Mouse (Mus musculus) v-Abl transformed pro-B cells (cell line): ENCODE data around the gene Tmed2.
"Not testable (repeated sequence)": the region's sequence is repeated elsewhere in the genome, so short reads cannot be mapped to it uniquely, and the experiment has no call there.

Experiments used
- in situ Hi-C, 2 experiments: fragments of 400-800 bp; cut with MboI; formaldehyde crosslinking; loops; one replicate each; pipeline ENCODE4 v1.15.1; 2025; ENCODE audit not compliant: unreplicated experiment in 2 of 2

Gene Tmed2

DNA sequence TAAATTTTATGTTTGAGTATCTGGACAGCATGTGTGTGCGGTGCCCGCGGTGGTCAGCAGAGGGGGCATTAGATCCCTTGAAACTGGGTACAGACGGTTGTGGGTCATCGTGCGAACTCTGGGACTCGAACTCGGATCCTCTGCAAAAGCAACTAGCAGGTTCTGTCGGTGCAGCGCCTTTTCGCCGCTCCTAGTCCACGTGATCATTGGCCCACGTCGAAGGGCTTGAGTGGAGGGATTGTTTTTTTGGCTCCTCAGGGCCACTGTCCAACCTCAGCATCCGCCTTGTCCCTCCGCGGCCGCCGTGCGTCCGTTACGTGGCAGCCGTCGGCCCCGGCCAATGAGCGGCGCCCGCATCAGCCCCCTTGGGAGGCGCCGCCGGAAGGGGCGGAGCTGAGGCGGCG lies at the start of gene Tmed2:
Gene Tmed2 (plus strand): TSS at position 313 of the 404 bp plus-strand sequence.
- in situ Hi-C loops: no loop called here

DNA sequence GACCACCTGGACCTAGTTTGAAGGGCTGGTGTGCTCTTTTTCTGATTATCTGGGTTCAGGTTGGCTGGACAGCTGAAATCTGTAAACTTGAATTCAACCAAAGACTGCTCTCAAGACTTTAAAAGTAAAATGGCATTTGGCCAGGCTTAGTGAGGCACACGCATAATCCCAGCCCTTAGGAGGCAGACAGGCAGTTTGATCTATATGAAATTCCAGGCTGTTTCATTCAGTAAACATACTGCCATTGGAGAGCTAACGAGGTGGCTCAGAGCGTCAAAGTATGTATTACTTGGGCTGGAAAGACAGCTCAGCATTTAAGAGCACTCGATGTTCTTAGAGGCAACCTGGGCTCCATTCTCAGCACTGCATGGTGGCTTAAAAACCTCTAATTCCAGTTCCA lies 48.8 kb upstream of the Tmed2 start:
- in situ Hi-C loops: loop anchor here (5.0 kb wide), 1 partner anchor 41 kb away; the partner anchor contains the start of gene Rilpl1 (in 2 of the 2)

- in situ Hi-C loops: loop anchor here (5.0 kb wide), 1 partner anchor 40 kb away; the partner anchor contains the start of gene Rilpl1 (in 2 of the 2)
These were observed 47.9 kb upstream of the Tmed2 start for GRCm38 (mm10) chr5:124492618-124493017.

DNA sequence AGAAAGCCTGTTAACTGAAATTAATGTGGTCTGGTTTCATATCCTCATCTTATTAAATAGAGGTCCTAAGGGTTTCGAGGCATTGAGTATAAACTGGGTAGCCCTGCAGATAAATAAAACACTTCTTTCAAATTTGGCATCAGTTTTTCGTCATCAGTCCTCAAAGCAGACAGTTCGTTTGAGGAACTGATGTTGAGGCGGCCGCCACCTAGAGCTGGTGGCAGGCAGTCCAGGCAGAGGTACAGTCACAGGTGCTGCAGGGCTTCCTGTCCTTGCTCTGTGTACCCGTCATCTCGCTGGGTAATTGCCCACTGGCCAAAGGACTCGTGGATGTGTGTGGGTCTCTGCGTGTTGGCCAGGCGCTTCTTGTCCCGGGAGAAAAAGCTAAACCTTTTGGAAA lies 47.0 kb upstream of the Tmed2 start:
- in situ Hi-C loops: loop anchor here (5.0 kb wide), 1 partner anchor 39 kb away; the partner anchor contains the start of gene Rilpl1 (in 2 of the 2)

GRCm38 (mm10) chr5:124495547-124495946 lies 44.9 kb upstream of the Tmed2 start:
- in situ Hi-C loops: no loop called here

DNA sequence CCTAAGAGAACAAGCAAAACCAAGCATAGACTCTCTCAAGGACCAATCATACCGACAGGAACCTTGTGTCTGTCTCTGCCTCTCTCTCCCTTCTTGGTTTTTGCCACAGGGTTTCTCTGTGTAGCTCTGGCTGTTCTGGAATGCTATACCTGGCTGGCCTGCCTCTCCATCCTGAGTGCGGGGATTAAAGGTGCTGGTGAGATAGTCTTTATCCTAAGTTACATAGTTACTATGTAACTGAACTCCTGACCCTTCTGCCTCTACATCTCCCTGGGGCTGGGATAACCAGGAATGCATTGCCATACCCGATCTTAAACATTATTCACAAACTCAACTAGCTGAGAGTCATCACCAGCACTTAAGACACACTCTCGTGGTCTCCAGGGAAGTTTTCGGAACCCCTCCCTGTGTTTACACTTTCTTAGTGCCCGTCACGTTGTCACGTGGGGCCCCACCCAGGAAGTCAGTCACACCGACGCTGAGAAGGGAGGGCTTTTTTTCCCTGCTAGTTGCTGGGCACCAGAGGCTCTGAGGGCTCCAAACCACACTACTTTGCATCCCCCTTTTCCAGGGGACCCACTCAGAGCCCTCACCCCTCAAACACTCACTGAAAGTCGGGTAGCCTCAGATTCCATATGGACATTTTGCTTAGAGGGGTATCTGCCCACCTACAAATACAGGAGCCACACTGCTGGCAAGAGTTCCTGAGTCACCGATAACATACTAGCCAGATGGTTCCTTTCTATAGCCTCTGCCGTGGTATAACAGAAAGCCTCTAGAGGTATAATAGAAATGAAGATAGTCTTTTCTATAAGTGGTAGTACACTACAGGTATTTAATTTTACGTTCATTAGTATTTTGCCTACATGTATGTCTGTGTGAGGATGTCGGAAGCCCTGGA lies 43.6 kb upstream of the Tmed2 start:
- in situ Hi-C loops: no loop called here

DNA sequence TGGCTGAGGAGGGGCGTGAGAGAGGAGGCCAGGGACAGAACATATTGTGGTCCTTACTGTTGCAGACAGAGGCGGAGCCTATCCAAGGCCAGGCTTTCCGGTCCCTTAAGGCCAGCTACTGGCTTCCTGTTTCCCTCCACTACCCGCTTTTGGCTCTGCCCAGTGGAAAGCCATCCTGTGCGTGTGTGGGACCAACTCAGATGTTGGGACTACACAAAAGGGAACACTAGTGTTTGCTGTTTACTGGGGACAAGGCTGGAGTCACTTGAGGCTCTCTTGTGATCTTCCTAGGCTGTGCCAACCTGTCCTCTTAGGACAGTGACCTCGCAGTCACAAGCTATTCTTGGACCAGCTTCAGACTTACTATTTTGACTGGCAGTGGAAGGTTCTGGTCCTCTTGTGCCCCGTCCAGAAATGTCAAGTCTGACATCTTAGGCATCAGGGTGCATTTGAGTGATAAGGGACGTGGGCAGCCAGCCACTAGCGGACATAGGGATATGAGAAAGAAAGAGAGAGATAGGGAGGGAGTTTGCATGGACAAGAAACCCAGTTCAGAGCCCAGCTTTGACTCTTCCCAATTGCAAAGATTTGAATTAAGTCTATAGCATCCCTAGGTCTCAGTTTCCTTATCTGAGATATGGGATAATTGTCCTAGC lies 42.1 kb upstream of the Tmed2 start:
- in situ Hi-C loops: no loop called here

DNA sequence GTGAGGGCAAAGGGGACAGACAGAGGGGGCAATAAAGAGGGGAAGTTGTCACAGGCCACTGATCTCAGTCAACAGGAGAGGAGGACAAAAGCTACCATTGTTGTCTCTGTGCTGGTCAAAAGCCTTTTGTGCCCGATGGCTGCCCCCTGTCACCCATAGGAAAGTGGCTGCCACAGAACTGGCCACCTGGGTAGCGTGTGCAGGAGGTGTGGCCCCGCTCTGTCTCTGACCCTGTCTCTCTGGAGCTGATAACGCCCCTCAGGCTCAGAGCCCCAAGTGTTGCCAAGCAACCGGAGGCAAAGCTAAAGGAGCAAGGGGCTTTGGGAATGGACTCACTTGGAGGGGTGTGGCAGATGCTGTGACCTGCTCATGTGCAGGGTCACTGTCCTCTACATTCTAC lies 41.5 kb upstream of the Tmed2 start:
- in situ Hi-C loops: no loop called here

DNA sequence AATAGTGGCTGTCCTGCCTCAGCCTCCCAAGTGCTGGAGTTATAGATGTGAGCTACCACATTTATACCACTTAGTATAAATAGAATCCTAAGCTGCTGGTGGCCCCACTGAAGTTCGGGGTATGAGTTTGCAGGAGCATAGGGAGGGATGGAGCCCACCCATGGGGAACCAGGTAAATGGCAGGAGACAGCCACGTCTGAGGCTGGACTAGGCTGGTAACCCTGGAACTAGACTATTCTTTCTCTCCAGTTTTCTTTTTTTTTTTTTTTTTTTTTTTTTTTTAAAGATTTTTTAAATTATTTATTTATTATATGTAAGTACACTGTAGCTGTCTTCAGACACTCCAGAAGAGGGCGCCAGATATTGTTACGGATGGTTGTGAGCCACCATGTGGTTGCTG lies 40.5 kb upstream of the Tmed2 start:
- in situ Hi-C loops: not testable (repeated sequence)

- in situ Hi-C loops: no loop called here
These were observed 39.9 kb upstream of the Tmed2 start for GRCm38 (mm10) chr5:124500573-124500972.

DNA sequence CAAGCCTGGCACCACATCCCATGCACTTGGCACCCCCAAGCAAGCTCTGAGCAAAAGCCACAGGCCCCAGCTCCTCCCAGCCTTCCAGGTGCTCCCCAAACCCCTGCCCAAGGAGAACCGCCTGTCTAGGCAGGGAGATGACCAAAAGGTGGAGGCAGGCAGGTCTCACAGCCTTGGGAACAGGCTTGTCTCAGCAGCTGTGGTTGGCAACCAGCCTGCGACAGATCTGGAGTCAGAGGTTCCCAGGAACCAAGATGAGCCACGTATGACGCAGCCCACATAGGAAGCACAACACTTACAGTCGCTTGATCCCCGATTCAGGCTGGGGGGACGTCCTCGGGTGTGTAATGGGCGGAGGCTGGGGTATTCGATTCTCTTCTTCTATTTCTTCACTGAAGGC lies 39.0 kb upstream of the Tmed2 start:
- in situ Hi-C loops: no loop called here

DNA sequence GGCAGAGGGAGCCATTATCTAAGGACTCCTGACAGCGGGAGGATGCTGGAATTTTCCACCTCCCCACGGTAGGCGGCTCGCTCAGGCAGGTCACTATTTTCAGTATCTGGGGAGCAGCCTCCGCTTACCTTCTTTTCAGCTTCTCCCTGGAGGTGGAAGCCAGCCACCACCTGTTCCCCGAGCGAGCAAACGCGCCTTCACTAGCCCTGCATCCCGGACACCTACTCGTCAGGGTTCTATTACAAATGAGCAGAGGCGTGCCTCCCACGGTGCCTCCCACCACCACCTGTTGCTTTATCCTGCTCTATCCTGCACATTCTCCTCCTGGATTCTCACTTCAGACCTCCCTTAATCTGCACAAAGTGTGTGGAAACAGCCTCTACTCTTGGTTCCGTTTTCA lies 36.8 kb upstream of the Tmed2 start:
- in situ Hi-C loops: no loop called here

- in situ Hi-C loops: no loop called here
These were observed 35.3 kb upstream of the Tmed2 start for GRCm38 (mm10) chr5:124505235-124505634.

DNA sequence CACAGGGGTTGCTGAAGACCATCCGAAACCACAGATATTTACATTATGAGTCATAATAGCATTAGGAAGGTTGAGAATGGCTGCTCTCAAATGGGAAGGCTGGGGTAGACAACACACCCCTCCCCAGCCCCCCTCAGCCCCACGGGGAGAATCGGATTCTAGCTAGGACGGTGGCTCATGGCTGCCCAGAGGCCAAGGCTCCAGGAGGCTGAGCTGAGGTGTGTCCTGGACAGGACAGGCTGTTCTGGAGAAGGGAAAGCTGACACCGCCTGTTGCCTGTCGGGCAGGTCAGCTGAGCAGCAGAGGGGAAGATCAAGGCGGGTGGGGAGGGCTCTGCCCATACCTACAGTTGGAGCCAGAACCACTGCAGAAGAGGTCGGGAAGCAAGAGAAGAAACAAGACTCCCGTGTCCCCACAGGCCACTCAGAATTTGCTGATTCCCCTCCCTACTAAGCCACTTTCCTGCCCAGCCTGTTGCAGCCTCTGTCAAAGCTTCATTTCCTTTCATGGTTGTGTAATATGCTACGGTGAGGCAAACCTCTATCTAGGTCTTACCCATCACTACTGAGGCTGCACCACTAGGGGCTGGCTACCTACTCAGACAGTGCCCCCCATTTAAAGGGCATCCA lies 33.6 kb upstream of the Tmed2 start:
- in situ Hi-C loops: no loop called here

GRCm38 (mm10) chr5:124509200-124509599 lies 31.3 kb upstream of the Tmed2 start:
- in situ Hi-C loops: no loop called here

- in situ Hi-C loops: no loop called here
These were observed 30.7 kb upstream of the Tmed2 start for GRCm38 (mm10) chr5:124509742-124510237.

DNA sequence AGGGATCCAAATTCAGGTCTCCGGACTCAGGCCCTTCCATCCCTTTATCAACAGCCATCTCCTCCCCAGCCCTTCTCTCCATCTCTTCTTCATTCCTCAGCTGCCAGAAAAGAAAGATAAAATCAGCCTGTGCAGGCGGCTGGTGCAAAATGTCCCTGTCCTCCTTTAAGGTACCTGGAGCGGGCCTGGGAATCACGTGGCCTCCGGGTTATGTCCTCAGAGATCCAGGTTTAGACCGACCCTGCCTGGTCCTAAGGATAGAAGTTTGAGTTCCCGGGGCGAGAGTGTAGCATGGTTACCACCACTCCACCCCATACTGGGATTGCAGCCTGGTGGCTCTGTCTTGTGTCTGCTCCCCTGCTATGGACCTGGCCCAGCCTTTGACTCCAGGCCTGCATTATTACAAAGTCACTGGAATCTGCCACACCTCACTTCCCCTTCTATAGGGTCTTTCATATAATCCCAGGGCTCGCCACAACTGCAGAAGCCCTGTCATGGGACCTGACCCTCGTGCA lies 29.9 kb upstream of the Tmed2 start:
- in situ Hi-C loops: no loop called here

GRCm38 (mm10) chr5:124515789-124516188 lies 24.7 kb upstream of the Tmed2 start:
- in situ Hi-C loops: no loop called here

DNA sequence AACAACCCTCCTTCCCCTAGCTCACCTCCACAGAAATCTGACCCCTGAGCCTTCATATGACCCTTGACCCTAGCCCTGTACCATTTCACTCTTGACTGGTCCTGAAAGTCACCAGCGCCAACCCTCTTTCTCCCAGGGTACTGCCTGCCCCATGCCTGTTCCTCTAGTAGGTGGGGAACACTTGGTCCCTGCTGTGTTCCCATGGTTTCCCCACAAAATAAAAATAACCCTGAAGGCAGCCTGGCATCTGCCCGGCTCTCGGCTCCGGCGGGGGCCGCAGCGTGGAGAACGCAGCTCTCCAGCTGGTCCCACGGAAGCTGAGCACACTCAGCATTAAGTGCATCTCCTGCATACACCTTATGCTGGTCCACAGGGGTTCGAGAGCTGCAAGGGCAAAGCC lies 21.8 kb upstream of the Tmed2 start:
- in situ Hi-C loops: no loop called here

DNA sequence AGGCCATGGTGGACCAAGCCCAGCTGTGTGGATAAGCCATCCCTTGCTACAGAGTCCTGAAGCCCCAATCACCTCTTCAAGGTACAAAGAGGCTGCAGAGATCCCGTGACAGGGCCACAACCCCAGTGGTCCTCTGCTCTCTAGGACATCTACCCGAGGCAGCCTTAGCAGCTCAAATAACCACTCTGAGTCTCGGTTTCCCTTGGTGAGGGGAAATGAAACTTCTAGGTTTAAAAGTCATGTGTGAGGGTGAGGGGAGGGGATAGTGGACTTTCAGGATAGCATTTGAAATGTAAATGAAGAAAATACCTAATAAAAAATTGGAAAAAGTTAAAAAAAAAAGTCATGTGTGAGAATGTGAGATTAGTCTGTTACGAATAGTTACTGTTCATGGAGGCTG lies 18.9 kb upstream of the Tmed2 start:
- in situ Hi-C loops: no loop called here

DNA sequence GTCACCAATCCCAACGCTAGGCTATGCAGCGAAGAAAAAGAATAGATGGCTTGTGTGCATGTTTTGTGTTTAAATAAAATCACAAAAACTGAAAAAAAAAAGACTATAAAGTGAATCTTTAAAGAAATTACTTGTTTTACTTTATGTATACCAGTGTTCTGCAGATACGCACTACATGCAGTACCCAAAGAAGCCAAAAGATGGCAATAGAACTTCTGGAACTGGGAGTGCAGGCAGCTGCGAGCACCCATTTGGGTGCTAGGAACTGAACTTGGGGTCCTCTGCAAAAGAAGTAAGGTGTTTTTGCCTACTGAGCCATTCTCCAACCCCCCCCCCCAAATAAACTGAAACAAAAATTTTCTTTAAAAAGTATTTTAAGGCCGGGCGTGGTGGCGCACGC lies 17.5 kb upstream of the Tmed2 start:
- in situ Hi-C loops: no loop called here
